Mouse (Mus musculus) megakaryocyte, embryonic 14.5 days (primary cell): Measurements from ENCODE around the gene Gm9821.

Experiments
- FLI1 ChIP-seq: IDR thresholded peaks from 2 replicates; pipeline ENCODE4 v1.6.1; 2012; ENCODE audit warnings: low read length, inconsistent platforms, mixed read lengths
- GATA1 ChIP-seq: IDR thresholded peaks from 3 replicates; pipeline ENCODE4 v1.6.1; 2012; ENCODE audit warnings: mixed read lengths, low read length, inconsistent platforms, borderline replicate concordance

GRCm38 (mm10) chr2:91945483-91945882 lies at the start of gene Gm9821:
- no peak for TF ChIP-seq GATA1
- no peak for TF ChIP-seq FLI1
